Mouse (Mus musculus) thymus, adult 2 months (tissue): ENCODE measurements around the gene Il10rb.

Source experiments
- CTCF ChIP-seq: fragments of 200-500 bp; IDR thresholded peaks from 2 replicates; pipeline ENCODE4 v1.5.1; 2012; ENCODE audit warnings: mild to moderate bottlenecking, control low read depth, low read length, moderate library complexity, borderline replicate concordance; ENCODE audit not compliant: control insufficient read depth, poor library complexity, insufficient read depth; ENCODE audit errors: extremely low read depth
- POLR2A ChIP-seq: fragments of 200-500 bp; IDR thresholded peaks from 2 replicates; pipeline ENCODE4 v1.6.1; 2012; ENCODE audit warnings: mild to moderate bottlenecking, low read length, control low read depth, moderate library complexity; ENCODE audit not compliant: control insufficient read depth, poor library complexity, insufficient read depth; ENCODE audit errors: extremely low read depth

DNA sequence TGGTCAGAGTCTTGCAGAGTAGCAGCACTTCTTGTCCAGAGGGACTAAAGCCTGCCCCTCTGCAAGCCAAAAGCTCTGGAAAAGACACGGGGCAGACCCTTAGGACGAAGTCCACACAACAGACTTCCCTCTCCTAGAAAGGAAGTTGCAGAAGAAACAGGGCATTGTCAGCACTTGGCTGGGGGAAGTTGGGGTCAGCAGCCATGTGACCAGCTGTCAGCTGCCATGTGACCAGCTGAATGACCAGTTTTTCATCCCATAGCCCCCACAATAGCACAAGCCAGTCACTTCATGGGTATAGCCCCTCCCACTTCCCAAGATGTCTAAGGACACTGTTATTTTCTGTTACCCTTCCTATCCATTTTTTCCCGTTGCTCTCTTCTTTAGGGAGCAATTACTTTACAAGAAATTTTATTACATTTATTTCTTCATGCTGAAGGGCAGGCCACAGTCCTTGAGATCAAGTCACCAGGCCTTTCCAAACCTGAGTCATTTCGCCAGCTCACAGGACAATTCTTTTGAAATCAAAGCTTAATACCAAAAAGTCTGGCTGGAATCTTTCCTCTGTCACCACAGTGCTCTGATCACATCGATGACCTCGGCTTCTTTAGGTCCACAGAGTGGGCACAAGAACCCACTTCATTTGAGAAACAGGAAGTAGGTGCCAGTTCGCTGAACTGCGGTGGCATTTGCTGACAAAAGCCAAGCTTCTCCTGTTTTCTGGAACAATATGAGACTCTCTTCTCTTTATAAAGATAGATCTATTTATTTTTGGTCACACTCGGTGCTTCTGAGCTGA, 9.6 kb downstream of the Il10rb start:
- TF ChIP-seq POLR2A (no peak), CTCF (no peak)
